ENCODE assay signal across 8 mouse cellular contexts in genomic region chr10:75036883-75037379, GRCm38 (mm10). TPM values are rescaled to one million over a fixed set of nuclear protein-coding genes. Genes with fewer than 3 reads are reported as not detected.
DNase-seq lines count a peak whose midpoint lies in the region; ATAC-seq and TF ChIP-seq lines count a peak whose summit lies in the region.

TSS of gene Rab36 (plus strand) at chr10:75037058.

- peaks cover 4% of the 10 kb centered on the region for H3K4me1 ChIP-seq in cortical plate, adult 2 months (ENCODE audit: control insufficient read depth, insufficient read depth, low read length)
- peaks cover 14% of the 10 kb centered on the region for H3K4me1 ChIP-seq in intestine, embryonic 14.5 days (replicated peaks; ENCODE audit: control insufficient read depth, insufficient read depth, low read length)

- peak; percentile 99 for ATAC-seq in intestine, embryonic 14.5 days (replicated peaks; ENCODE audit: low FRiP score, low TSS enrichment, low read depth)
- peak; percentile 94 for ATAC-seq in megakaryocyte-erythroid progenitor cell, adult 5-6 weeks (replicated peaks; ENCODE audit: low FRiP score, low TSS enrichment, poor library complexity, severe bottlenecking)

- H3K27me3 ChIP-seq in intestine, embryonic 14.5 days (replicated peaks; ENCODE audit: control insufficient read depth, insufficient read depth, low read length) = no peaks in the 10 kb centered on the region

- H3K9me3 ChIP-seq in intestine, embryonic 14.5 days (ENCODE audit: control insufficient read depth, low read length) = no peaks in the 10 kb centered on the region

- intact Hi-C loops in left cerebral cortex, postnatal 14 days (cut with DNase I) = no loop called here

- H3K9ac ChIP-seq in intestine, embryonic 14.5 days (ENCODE audit: low read length) = peak within 1 kb of the TSS; percentile 56

- TF ChIP-seq CTCF in cortical plate, adult 2 months (IDR thresholded peaks at IDR 0.05; ENCODE audit: extremely low read depth, insufficient read depth, low read length) = no peak

- no peak within 1 kb of the TSS for H3K27ac ChIP-seq in cortical plate, adult 2 months (ENCODE audit: insufficient read depth, low read length)
- peak within 1 kb of the TSS; percentile 64 for H3K27ac ChIP-seq in intestine, embryonic 14.5 days (ENCODE audit: low read depth)

- TF ChIP-seq POLR2A in cortical plate, adult 2 months (IDR thresholded peaks at IDR 0.05; ENCODE audit: extremely low read depth, insufficient read depth, low read length) = peak; percentile 24; the same call in 1 of the 2 replicates

- peak; percentile 89 for DNase-seq in adipocyte (ENCODE audit: low spot score)
- DNase-seq in gastrocnemius, postnatal 25 days = peak; percentile 88
- DNase-seq in intestine, embryonic 14.5 days (ENCODE audit: low spot score) = peak; percentile 97
- peak; percentile 94 to 97 for DNase-seq in left cerebral cortex, postnatal 14 days (ENCODE audit: low spot score in 2 of 2)
- peak; percentile 90 for DNase-seq in right cerebral cortex, postnatal 25 days
- peak; percentile 80 to 89 for DNase-seq in urinary bladder, postnatal 36 days (ENCODE audit: low spot score in 2 of 2)

- WGBS in intestine, embryonic 14.5 days = under 1% methylated on average over 36 of the region's 36 CpGs

- H3K36me3 ChIP-seq in intestine, embryonic 14.5 days (ENCODE audit: control insufficient read depth, insufficient read depth, low read length) = no peaks in the 10 kb centered on the region

- peak within 1 kb of the TSS; percentile 50 for H3K4me3 ChIP-seq in cortical plate, adult 2 months (ENCODE audit: insufficient read depth, low read length)
- peak within 1 kb of the TSS; percentile 44 for H3K4me3 ChIP-seq in intestine, embryonic 14.5 days (ENCODE audit: low read depth, low read length)

- H3K4me2 ChIP-seq in intestine, embryonic 14.5 days (ENCODE audit: low read length) = peak within 1 kb of the TSS; percentile 67

RNA-seq across cellular contexts. Expression of gene Rab36, which starts in this region (rescaled TPM):
- 40.8 and 40.9 TPM in 2 replicates for polyA plus RNA-seq in cortical plate, adult 2 months (2012; rRNA removed)
- total RNA-seq in gastrocnemius, postnatal 25 days (2021) = under 1 TPM; 0.46 to 0.54 TPM
- polyA plus RNA-seq in intestine, embryonic 14.5 days (2014; fragmentation: Nextera tagmentation; extraction: Ambion mirVana) = 8.2 and 8.9 TPM in 2 replicates
- total RNA-seq in left cerebral cortex, postnatal 14 days (2021) = 10 to 100 TPM; 37.7 to 39.6 TPM
- total RNA-seq in megakaryocyte-erythroid progenitor cell, adult 5-6 weeks (2014; fragmentation: Nextera tagmentation) = not detected in 2 replicates
- not detected in 2 replicates for total RNA-seq in megakaryocyte-erythroid progenitor cell, adult 5-6 weeks (2017)

Comparison
In these comparisons a context has a peak if more than half of its experiments do, and no peak if none do; other contexts are left out.
1. RNA of gene Rab36 (total RNA-seq): 37.7 to 39.6 TPM in left cerebral cortex, postnatal 14 days; 0.46 to 0.54 TPM in gastrocnemius, postnatal 25 days and not detected in megakaryocyte-erythroid progenitor cell, adult 5-6 weeks; every median in the first group is over 10 times any median in the second.
2. Peak in DNase-seq in gastrocnemius, postnatal 25 days; RNA of the gene not detected or under 1 TPM.
3. Peak in ATAC-seq in megakaryocyte-erythroid progenitor cell, adult 5-6 weeks; RNA of the gene not detected or under 1 TPM.
4. Peak in every context shown above with its lines, with median percentiles within 50 percentile points of each other: DNase-seq.